Mouse (Mus musculus): ENCODE measurements around the gene Rpl12. TPM values are rescaled to one million over a fixed set of nuclear protein-coding genes. Genes with fewer than 3 reads are reported as not detected.

The Rpl12 gene
- total RNA-seq (2021): 100 to 1,000 TPM; 101 to 110 TPM

DNA sequence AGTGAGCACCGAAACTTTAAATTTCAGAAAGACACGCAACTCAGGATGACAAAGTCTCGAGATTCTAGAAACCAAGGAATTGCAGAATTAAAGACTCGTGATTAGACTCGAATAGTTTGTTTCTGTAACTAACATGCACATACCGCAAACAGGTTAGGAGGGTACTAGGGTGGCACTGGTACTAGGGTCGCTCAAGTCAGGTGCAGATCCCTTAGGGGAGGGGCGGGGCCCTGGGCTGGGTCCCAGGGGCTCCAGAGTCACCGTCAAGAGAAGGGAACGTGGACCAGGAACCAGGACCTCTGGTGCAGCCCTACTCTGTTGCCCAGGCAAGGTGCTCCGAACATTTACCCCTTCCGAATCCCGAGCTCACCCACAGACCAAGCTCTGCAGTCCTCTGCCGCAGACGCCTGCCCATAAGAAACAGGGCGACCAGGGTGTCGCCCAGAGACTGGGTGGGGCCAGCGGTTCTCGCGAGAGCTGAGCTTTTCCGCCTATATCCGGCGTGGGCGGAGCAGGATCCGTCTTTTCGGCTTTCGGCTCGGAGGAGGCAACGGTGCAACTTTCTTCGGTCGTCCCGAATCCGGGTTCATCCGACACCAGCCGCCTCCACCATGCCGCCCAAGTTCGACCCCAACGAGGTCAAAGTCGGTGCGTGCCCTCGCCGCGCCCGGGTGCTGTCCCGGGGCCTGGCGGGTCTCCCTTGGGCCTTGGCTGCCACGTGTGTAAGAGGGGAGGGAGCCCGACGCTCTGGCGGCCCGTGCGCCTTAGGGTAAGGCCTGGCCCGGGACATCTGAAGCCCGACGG lies at the start of gene Rpl12, which contains the start of gene Lrsam1:
TSS of gene Rpl12 (plus strand) at position 368 of the 804 bp plus-strand sequence.
TSS of gene Lrsam1 (minus strand) at position 423 of the 804 bp plus-strand sequence.
- DNase-seq (ENCODE audit: extremely low spot score in 1 of 2, low spot score in 1 of 2): peak; percentile 89 to 90

DNA sequence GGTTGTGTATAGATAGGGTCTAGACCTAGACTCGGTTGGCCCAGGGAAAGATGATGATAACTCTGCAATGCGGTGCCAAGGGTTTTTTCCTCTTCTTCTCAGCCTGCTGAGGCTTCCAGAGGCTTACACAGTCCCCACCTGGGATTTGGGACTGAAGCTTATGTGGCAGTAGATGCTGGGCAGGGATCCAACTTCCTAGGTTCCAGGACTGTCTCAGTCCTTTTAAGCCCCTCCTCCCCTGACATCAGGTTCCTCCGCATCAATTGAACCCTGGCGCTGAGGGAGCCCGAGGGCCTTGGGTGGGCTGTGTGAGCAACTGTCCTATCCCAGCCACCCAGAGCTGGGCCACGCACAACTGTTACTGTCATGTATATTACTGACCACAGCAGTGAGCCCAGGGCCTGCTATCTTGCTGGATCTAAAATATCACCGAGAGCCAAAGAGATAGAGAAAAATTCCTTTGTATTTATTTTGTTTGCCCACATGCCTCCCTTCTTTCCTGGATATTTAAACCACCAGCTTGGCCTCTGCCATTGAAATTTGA lies 49.6 kb upstream of the Rpl12 start:
- no peak for DNase-seq (ENCODE audit: extremely low spot score in 1 of 2, low spot score in 1 of 2)

DNA sequence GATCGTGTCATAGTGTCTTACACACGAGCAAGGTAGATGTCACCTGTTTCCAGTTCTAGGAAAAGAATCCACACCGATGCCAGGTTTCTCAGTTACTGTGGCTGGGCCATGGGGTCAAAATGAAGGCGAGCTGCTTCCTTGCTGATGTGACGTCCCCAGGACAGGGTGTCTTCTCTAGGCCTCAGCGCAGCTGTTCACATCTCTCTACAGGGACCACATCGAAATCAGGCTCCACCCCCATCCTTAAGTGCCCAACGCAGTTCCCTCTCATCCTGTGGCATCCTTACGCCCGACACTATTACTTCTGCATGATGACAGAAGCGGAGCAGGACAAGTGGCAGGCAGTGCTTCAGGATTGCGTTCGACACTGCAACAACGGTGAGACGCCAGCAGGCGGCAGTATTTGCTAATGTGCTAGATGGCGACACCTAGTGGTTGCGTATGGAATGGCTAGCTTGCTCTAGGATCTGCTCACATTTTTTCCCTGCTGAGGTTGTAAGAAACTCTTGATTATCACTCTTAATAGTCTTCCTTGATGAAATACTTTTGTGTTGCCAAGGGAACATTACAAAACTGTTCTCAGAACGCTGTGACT lies 49.1 kb upstream of the Rpl12 start:
- peak; percentile 79 to 90 for DNase-seq (ENCODE audit: extremely low spot score in 1 of 2, low spot score in 1 of 2)

DNA sequence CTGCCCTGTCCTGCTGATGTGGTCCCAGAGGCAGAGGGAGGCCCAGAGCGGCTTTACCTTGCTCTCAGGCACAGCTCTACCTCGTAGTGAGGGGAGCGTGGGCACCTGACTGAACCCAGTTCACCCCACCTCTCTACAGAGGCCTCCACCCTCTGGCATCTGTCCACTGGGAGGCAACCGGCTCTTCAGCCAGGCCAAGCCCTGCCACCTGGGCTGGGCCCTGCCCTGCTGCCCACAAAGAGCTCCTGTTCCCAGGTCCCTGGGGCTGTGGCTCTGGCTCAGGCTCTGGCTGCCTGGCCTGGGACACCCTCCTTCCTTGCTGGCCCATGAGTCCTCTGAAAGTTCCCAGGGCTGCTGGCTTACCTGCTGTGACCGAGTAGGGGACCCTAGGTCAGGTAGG lies 47.0 kb upstream of the Rpl12 start:
- no peak for DNase-seq (ENCODE audit: extremely low spot score in 1 of 2, low spot score in 1 of 2)

DNA sequence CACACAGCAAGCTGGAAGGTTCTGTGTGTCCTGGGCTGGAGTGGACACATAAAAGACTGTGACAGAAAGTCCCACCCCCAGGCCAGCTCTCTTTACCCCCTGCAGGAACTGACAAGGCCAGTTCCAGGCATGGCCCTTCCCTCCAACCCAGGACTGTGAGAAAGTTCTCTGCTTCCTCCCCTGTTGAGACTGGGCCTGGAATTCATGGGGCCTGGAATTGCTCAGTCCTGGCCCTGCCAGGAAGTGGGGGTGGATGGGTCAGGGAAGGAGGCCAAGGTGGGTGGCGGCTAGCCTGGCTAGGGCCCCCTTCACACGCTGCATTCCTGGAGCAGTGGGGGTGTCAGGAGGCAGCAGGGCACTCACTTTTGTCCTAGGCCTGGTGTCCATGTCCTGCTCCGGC lies 46.5 kb upstream of the Rpl12 start:
- no peak for DNase-seq (ENCODE audit: extremely low spot score in 1 of 2, low spot score in 1 of 2)

DNA sequence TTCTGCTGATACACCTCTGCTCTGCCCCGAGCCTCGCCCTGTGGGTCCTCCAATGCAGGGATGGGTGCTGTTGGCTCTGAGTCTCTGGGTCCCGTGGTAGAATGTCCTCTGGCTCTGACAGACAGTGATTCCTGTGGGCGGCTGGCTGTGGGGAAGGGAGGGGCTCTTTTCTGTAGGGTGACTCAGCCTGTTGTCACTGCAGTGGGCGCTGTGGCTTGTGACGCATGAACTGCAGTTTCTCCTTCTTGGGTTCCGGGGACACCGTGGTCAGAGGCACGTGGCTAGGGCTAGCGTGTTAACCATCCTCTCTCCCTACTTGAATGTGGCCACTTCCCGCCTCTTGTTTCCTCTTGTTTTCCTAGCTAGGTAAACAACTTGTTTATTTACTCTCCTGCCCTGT lies 43.8 kb upstream of the Rpl12 start:
- no peak for DNase-seq (ENCODE audit: extremely low spot score in 1 of 2, low spot score in 1 of 2)

DNA sequence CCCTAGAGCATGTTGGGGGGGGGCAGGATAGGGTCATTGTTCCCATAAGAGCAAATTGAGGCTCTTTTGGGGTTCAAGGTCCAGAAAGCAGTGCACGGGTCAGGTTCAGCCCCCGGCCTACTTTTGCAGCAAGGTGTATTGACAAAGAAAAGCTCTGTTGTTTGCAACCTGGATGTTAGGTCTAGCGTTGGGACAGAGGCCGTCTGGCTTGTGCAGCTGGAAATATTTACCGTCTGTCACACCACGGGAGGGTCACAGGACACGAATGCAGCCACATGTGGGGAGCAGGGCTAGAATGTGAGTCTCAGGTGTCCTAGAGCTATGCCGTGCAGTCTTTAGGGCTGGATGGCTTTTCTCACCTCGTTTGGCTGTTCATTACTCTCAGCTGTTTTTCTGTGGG lies 43.0 kb upstream of the Rpl12 start:
- no peak for DNase-seq (ENCODE audit: extremely low spot score in 1 of 2, low spot score in 1 of 2)

DNA sequence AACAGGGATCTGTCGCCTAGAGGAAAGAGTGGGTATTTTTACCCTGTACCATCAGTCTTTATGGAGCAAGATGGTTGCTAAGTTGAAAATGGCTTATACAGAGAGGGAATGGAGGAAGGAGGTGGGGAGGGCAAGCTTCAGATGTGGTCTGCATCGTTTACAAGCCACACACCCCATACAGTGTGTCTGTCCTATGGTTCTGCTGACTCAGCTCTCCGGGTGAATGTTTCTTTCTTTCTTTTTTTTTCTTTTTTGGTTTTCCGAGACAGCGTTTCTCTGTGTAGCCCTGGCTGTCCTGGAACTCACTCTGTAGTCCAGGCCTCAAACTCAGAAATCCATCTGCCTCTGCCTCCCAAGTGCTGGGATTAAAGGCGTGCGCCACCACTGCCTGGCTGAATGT lies 40.1 kb upstream of the Rpl12 start:
- DNase-seq (ENCODE audit: extremely low spot score in 1 of 2, low spot score in 1 of 2): no peak

DNA sequence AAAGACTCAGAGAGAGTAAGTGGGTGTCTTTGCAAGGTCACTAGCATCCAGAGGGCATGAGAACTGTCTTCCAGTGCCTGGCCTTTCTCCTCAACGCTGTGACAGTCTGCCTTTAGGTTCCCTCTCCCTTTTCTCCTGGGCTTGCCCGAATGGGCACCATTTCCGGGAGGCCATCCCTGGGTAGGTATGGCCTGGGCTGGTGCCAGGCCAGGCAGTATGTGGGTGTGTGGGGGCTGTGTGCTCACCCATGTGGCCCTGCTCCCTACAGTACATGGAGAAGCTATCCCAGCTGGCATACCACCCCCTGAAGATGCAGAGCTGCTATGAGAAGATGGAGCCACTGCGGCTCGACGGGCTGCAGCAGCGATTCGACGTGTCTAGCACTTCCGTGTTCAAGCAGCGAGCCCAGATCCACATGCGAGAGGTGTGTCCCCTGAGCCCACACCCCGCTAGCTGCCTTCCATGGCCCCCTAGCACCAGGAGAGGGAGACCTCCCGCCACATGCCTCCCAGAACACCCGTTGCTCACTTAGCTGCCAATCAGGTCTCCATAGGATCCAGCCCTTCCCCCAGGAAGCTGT lies 39.5 kb upstream of the Rpl12 start:
- no peak for DNase-seq (ENCODE audit: extremely low spot score in 1 of 2, low spot score in 1 of 2)

DNA sequence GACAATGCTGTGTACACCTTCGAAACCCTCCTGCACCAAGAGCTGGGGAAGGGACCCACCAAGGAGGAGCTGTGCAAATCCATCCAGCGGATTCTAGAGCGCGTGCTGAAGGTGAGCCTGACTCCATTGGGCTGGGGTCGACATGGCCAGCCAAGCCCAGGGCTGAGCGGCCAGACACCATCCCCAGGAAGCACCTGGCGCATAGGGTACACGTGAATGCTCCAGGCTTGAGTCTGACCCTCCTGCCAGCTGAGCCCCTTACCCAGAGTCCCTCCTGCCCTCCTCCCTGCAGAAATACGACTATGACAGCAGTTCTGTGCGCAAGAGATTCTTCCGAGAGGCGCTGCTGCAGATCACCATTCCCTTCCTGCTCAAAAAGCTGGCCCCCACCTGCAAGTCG lies 38.8 kb upstream of the Rpl12 start:
- no peak for DNase-seq (ENCODE audit: extremely low spot score in 1 of 2, low spot score in 1 of 2)

DNA sequence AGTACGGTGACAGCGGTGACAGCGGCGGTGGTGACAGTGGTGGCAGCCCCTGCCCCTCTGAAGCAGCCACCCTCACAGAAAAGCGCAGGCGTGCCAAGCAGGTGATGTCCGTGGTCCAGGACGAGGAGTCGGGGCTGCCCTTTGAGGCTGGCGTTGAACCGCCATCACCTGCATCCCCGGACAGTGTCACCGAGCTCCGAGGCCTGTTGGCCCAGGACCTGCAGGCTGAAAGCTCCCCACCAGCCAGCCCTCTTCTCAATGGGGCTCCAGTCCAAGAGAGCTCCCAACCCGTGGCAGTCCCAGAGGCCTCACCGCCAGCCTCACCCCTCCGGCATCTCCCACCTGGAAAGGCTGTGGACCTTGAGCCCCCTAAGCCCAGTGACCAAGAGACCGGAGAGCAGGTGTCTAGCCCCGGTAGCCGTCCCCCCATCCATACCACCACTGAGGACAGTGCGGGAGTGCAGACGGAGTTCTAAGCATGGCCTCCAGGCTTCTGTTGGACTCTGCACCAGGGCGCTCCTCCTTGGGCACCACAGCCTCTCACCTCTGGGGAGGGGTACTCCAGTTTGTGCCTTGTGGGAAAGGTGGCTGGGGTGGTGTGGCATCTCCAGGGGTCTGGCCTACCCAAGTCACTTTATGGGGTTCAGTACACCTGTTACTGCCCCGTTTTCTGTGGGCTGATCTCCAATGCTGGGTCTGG lies 37.7 kb upstream of the Rpl12 start:
- no peak for DNase-seq (ENCODE audit: extremely low spot score in 1 of 2, low spot score in 1 of 2)

DNA sequence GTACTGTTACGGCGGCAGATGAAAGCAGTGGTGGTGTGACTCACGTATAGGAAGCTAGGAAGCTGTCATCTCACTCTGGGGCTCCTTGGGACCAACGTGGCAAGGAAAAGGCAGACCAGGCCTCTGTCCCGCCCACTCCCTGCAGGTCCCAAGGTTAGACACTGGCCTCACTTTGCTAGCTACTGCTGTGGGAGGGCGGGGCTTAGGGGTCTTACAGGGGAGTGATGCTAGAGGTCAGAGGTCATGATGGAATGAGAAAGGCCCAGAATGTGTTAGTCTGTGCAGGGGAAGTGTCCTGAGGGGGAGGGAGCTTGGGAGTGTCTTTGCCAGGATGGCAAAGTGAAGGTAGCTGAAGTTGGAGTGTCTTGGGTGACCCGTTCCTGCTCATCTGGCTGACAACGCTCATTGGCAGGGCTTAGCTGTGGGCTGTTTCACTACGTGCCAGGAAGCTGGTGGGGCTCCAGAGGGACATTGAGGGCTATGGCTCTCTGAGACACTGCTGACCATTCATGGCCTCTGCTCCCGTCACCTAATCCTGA lies 37.0 kb upstream of the Rpl12 start:
- DNase-seq (ENCODE audit: extremely low spot score in 1 of 2, low spot score in 1 of 2): no peak

DNA sequence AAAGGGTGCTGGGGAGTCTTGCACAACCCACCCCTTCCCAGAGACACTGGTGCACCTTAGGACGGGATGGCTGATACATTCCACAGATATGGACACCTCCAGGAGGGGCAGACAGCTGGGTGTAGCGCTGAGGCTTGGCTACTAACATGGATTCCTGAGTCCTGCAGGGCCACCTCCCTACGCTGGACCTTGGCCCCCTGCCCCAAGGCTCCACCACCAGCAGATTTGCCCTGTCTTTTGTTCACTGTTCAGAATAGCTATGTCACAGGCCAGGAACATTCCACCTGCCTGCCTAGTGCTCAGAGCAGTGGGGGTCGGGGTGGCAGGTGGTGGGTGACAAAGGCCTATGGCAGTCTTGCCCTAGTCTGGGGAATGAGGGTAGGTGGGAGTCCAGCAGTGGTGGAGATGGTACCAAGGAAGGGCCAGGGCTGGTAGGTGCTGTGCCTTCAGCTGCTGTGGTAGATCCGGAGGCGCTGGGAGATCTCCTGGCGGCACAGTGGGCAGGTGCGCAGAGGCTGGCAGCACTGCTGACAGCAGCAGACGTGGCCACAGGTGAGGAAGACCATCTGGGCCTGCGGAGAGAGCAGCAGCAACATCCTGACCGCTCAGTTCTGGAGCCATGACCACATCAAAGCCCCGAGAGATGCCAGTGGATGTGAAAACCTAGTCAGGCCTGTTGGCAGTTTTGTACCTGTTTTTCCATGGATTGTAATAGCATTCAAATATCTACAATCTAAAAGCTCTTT lies 34.9 kb upstream of the Rpl12 start:
- no peak for DNase-seq (ENCODE audit: extremely low spot score in 1 of 2, low spot score in 1 of 2)

DNA sequence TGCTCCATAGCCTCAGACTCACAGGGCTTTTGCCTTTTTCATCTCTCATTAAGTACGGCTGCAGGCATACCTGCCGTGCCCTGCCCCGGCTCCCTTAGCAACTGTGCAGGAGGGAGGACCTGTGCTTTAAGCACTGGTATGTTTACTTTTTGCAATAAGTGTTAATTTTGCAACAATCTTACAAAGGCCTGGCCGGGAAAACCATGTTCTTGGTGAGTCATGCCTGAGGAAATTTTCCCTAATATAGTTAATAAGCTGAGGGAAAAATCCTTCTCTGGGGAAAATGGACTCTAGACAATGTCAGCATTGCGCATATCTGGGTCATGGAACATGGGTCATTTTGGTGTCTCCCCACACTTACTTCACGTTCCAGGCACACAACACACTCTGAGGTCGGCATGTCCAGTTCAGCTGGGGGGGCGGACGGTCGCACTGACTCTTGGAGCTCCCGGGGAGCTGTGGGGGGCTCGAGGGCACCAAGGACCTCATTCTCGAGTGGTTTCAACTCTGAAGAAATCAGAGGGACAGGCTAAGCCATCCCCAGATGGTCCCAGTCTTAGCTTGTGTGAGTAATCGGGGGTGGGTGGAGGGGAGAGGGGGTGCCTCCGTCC lies 33.6 kb upstream of the Rpl12 start:
- no peak for DNase-seq (ENCODE audit: extremely low spot score in 1 of 2, low spot score in 1 of 2)

DNA sequence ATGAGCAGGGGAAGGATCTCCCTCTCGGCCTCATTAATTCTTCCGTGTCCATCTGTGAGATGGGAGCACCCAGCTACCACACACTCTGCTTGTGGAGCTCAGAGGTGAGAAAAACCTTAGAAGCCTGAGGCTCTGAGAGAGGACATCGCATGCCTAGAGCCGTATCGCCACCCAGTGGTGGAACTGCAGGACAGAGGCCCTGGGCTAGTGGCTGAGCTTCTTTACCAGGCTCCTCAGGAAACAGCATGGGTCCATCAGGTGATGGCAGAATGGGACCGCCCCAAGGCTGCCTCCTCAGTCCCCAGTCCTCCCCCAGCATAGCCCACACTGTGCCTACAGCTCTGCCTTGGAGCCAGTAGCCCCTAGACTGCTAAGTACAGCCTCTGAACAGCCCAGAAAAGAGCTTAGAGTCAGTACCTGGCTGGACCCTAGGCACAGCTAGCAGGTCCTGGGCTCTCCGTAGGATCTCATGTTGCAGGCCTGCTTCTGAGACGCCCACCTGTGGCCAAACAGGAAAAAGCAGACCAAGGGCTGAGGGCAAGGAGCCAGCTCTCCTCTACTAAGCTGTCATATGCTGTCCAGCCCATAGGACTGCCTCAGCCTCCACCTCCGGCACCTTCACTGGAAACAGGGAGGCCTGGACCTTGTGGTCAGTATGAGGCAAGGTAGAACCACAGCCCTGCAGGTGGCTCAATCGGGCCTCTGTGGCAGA lies 33.0 kb upstream of the Rpl12 start:
- peak; percentile 59 to 72 for DNase-seq (ENCODE audit: extremely low spot score in 1 of 2, low spot score in 1 of 2)

DNA sequence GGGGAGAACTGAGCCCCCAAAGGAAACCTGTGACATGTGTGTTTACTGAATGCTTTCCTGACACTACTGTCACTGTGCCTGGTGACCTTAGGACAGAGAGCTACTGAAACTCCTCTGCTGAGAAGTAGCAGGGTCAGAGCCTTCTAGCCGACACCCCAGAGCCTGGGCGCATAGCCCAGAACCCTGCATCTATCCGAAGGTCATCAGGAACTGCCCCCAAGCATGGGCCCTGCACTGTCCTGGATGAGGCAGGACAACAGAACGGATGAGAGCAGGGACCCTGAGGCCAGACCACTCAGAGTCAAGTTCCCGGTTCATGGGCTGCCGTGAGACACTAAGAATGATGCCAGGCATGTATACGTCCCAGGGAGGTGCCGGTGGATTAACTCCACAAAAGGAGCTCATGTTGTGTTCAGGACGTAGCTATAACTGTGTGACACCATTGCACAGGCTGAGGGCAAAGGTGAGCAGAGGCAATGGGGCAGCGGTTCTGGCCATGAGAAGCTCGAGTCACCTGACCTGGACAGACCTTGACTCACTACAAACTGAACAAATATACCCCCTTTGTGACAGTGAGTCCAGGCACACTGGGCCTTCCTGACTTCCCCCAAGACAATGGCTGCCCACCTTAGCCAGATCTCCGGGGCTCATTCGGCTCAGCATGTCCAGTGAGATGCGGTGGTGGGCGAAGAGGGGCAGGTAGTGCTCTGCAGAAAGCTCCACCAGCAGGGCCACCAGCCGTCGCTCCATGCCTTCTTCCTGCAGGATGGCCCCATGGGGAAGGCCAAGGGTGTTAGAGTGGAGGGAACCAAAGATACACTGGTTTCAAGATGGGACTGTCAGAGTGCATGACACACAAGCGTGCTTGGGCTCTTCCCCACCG lies 32.2 kb upstream of the Rpl12 start:
- DNase-seq (ENCODE audit: extremely low spot score in 1 of 2, low spot score in 1 of 2): no peak

DNA sequence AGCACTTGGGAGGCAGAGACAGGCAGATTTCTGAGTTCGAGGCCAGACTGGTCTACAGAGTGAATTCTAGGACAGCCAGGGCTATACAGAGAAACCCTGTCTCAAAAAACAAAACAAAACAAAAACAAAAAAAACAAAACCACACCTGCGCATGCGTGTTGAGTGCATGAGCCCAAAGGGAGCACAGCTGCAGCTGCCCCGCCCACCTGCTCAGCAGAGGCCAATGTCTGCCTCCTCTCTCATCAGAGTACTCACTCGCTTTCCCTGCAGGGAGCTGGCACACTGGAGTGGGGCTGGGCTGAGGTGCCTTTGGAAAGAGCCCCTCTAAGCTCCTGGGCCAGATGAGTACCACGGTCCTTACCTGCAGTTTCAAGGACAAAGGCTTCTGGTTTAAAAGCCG lies 29.6 kb upstream of the Rpl12 start:
- no peak for DNase-seq (ENCODE audit: extremely low spot score in 1 of 2, low spot score in 1 of 2)

DNA sequence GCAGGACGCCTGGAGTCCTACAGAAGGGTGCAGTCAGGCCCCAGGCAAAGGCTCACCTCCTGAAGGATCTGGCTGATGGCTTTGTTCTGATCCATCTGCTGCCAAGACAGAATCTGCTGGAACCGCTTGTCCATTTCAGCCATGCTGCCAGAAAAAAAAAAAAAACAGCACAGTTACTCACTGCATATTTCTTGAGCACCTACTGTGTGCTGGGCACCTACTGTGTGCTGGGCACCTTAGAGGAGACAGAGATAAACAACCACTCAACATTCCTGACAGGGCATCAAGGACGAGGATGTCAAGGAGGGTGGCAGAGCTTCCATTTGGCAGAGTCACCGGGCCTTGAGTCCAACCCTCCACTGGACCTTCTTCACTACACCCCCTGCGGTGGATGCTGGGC lies 22.6 kb upstream of the Rpl12 start:
- DNase-seq (ENCODE audit: extremely low spot score in 1 of 2, low spot score in 1 of 2): no peak
